Mouse (Mus musculus) erythroblast, embryonic 14.5 days (primary cell): ENCODE measurements around the gene Nefh. TPM values are rescaled to one million over a fixed set of nuclear protein-coding genes. Genes with fewer than 3 reads are reported as not detected.

Experiments
- H3K27me3 ChIP-seq: 2 replicates; pipeline ENCODE4 v1.6.1; 2012; ENCODE audit warnings: inconsistent platforms; ENCODE audit not compliant: control insufficient read depth
- H3K36me3 ChIP-seq: 2 replicates; pipeline ENCODE4 v1.6.1; 2012; ENCODE audit warnings: mild to moderate bottlenecking, inconsistent platforms; ENCODE audit not compliant: control insufficient read depth
- H3K4me1 ChIP-seq: 2 replicates; pipeline ENCODE4 v1.6.1; 2012; ENCODE audit warnings: inconsistent platforms; ENCODE audit not compliant: control insufficient read depth
- H3K4me3 ChIP-seq: replicated peaks from 2 replicates; pipeline ENCODE3; 2012; ENCODE audit warnings: moderate library complexity, mild to moderate bottlenecking, inconsistent platforms
- H3K9me3 ChIP-seq: 2 replicates; pipeline ENCODE4 v1.6.1; 2012; ENCODE audit warnings: low read length, inconsistent platforms, mixed read lengths; ENCODE audit not compliant: control insufficient read depth
- GATA1 ChIP-seq: IDR thresholded peaks from 2 replicates; pipeline ENCODE4 v1.6.1; 2012; ENCODE audit warnings: low read length, inconsistent platforms, mixed read lengths
- TAL1 ChIP-seq: IDR thresholded peaks from 3 replicates; pipeline ENCODE4 v1.6.1; 2012; ENCODE audit warnings: low read length, inconsistent platforms, mixed read lengths
- polyA plus RNA-seq: library from polyadenylated mRNA; stranded (reverse); fragments of >175 nt; gene quantifications from 2 replicates; pipeline ENCODE4 v1.2.3, GENCODE M21; 2012

Gene Nefh
- polyA plus RNA-seq, 1 experiment: 0.02 TPM

- Histone ChIP-seq H3K4me3 (no peak overlapping the region), H3K9me3 (no peaks in the 10 kb centered on the region), H3K4me1 (peaks cover 53% of the 10 kb centered on the region), H3K36me3 (no peaks in the 10 kb centered on the region), H3K27me3 (no peaks in the 10 kb centered on the region)
- TF ChIP-seq TAL1 (no peak), GATA1 (no peak)
Observed at GRCm38 (mm10) chr11:4966325-4966724, 18.5 kb upstream of the Nefh start.

GRCm38 (mm10) chr11:4963099-4963808 lies 15.4 kb upstream of the Nefh start:
- H3K4me3 ChIP-seq: no peak overlapping the region
- no peaks in the 10 kb centered on the region for H3K9me3 ChIP-seq
- H3K4me1 ChIP-seq: peaks cover 29% of the 10 kb centered on the region
- TF ChIP-seq GATA1 (no peak), TAL1 (no peak)
- peaks cover 2% of the 10 kb centered on the region; the same call in 1 of the 2 replicates for H3K27me3 ChIP-seq
- no peaks in the 10 kb centered on the region for H3K36me3 ChIP-seq

- H3K36me3 ChIP-seq: no peaks in the 10 kb centered on the region
- TF ChIP-seq GATA1 (no peak), TAL1 (no peak)
- H3K27me3 ChIP-seq: peaks cover 83% of the 10 kb centered on the region
- H3K4me3 ChIP-seq: no peak overlapping the region
- H3K9me3 ChIP-seq: peaks cover 4% of the 10 kb centered on the region; the same call in 1 of the 2 replicates
- peaks cover 3% of the 10 kb centered on the region for H3K4me1 ChIP-seq
Observed at GRCm38 (mm10) chr11:4953918-4954317, 6.1 kb upstream of the Nefh start.

DNA sequence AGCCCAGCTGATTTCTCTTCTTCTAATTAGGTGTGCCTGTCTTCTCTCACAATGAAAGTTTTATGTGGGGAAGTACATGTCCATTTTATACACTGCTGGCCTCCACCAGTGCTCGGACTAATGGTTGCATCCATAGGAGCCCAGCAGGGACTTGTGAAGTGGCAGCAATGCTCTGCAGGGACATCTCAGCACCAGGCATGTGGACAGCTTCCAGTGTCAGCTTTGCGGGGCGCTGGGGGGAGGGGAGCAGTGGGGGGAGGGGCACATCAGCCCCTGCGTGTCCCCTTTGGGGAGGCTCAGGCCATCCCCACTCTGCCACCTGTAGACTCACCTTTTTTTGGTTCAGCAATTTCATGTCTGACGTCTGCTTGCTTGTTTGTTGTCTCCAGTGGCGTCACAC lies 5.5 kb upstream of the Nefh start:
- no peak overlapping the region for H3K4me3 ChIP-seq
- peaks cover 88% of the 10 kb centered on the region for H3K27me3 ChIP-seq
- TF ChIP-seq TAL1 (no peak), GATA1 (no peak)
- peaks cover 7% of the 10 kb centered on the region; the same call in 1 of the 2 replicates for H3K9me3 ChIP-seq
- no peaks in the 10 kb centered on the region for H3K36me3 ChIP-seq
- H3K4me1 ChIP-seq: peaks cover 3% of the 10 kb centered on the region

DNA sequence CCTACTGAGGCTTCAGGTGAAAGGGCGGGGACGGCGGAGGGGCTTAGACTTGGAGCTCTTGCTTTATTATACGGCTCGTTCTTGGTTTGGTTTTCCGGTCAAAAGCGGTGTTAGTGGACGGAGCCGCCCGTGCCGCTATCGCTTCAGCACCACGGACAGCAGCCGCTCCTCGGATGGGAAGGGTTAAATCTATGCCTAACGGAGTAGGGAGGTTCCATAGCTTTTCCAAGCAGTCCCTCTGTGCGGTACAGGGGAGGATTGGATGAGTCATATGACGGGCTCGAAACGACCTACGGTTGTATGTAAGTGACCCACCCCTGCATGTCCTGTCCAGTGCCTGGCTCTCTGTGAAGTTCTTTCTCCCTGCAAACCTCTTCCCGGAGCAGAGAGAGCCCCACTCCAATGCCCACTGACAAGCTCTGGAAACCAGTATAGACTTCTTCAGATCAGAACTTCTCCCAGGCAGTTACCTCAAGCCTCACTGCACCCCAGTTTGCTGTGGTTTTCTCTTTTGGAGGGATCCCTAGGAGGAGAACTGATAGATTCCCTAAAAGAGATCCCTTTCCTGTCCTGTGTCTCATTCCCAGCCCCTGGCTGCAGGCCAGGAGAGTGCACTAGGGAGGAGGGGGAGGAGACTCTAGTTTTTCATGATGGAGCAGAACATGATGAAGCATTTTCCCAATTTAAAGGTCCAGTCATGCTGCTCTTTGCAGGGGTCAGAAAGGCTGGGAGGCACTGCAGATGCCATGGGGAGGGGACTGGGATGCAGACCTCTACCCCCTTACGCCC lies 1.6 kb upstream of the Nefh start:
- Histone ChIP-seq H3K9me3 (peaks cover 18% of the 10 kb centered on the region; the same call in 1 of the 2 replicates), H3K27me3 (peaks cover 98% of the 10 kb centered on the region), H3K4me1 (peaks cover 13% of the 10 kb centered on the region), H3K36me3 (no peaks in the 10 kb centered on the region), H3K4me3 (no peak overlapping the region)
- no peak for TF ChIP-seq TAL1
- no peak for TF ChIP-seq GATA1

GRCm38 (mm10) chr11:4948792-4949191 lies 928 bp upstream of the Nefh start:
- TF ChIP-seq TAL1 (no peak), GATA1 (no peak)
- H3K36me3 ChIP-seq: no peaks in the 10 kb centered on the region

GRCm38 (mm10) chr11:4946947-4947812 lies 684 bp downstream of the Nefh start:
- TF ChIP-seq GATA1: no peak
- no peak for TF ChIP-seq TAL1
- Histone ChIP-seq H3K9me3 (peaks cover 18% of the 10 kb centered on the region; the same call in 1 of the 2 replicates), H3K4me1 (peaks cover 10% of the 10 kb centered on the region), H3K4me3 (peak overlapping the region; percentile 38), H3K36me3 (no peaks in the 10 kb centered on the region), H3K27me3 (peaks cover 79% of the 10 kb centered on the region)

More at GRCm38 (mm10) chr11:4948792-4949191, 928 bp upstream of the Nefh start:
- Histone ChIP-seq H3K9me3 (peaks cover 18% of the 10 kb centered on the region; the same call in 1 of the 2 replicates), H3K4me3 (no peak overlapping the region), H3K4me1 (peaks cover 10% of the 10 kb centered on the region), H3K27me3 (peaks cover 94% of the 10 kb centered on the region)

DNA sequence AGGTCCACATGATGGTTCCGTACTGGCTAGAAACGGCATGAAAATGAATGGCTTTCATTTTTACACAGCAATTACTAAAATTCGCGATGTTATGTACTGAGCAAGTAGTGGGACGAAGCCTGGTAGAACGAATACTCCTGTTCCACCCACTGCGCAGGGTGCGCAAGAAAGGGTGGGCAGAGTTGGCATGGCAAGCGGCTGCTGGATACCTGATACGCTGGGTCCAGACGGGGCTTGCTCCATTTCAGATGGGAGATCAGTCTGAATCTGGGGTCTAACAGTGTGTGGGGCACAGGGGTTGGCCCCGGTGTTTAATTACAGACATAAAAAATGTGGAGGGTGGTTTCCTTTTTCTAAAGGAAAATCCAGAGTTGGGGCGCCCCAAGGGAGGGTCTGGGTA lies 1.3 kb downstream of the Nefh start:
- Histone ChIP-seq H3K36me3 (no peaks in the 10 kb centered on the region), H3K27me3 (peaks cover 72% of the 10 kb centered on the region), H3K4me3 (no peak overlapping the region), H3K9me3 (peaks cover 18% of the 10 kb centered on the region; the same call in 1 of the 2 replicates), H3K4me1 (peaks cover 10% of the 10 kb centered on the region)
- TF ChIP-seq TAL1 (no peak), GATA1 (no peak)
